Mouse (Mus musculus) gastrocnemius, postnatal 10 days (tissue): ENCODE results near the gene Efna1. TPM values are rescaled to one million over a fixed set of nuclear protein-coding genes. Genes with fewer than 3 reads are reported as not detected.

Experiments
- DNase-seq: peaks from one replicate; pipeline ENCODE4 v3.0.0; 2021; ENCODE audit warnings: mixed read lengths
- total RNA-seq, 2 experiments: library from RNA; stranded (reverse); gene quantifications; 2 replicates each; pipeline ENCODE4 v1.2.3; 2021

Efna1 gene
- total RNA-seq, 2 experiments from 2014 or later: 21.1 to 26.3 TPM

DNA sequence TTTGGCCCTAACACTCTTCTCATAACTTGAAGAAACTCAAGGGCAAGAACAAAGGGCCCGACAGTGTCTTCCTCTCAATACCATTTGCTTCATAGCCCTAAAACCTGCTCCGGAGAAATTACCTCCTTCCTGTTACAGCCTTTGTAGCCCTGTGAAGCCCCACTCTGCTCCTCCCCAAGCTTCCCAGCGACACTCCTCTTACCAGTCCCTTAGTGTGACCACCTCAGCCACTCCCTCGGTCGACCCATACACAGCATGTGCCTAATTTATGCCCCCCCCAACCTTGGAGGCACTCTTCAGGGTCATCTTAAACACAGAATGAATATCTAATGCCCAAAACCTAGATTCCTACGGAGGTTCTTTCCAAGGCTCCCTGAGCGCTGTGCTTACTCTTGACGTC, 2.3 kb downstream of the Efna1 start:
- no peak for DNase-seq

DNA sequence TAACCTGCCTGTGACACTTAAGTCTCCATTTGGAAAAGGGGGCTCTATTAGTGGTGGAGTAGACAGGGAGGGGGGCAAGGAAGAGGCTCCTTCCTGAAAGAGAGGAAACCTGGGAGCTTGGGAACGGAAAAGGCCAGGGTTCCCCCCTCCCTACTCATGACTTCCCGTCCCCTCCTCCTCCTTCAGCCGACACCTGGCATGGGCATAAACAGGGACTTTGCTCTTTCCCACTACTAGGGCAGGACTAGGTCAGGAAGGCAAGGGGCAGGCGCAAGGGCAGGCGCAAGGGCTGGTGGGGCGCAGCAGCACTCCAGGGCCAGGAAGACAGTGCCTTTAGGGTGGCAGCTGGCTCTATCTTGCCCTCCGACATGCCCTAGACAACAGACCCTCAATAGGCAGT, 2.8 kb downstream of the Efna1 start:
- DNase-seq: no peak

DNA sequence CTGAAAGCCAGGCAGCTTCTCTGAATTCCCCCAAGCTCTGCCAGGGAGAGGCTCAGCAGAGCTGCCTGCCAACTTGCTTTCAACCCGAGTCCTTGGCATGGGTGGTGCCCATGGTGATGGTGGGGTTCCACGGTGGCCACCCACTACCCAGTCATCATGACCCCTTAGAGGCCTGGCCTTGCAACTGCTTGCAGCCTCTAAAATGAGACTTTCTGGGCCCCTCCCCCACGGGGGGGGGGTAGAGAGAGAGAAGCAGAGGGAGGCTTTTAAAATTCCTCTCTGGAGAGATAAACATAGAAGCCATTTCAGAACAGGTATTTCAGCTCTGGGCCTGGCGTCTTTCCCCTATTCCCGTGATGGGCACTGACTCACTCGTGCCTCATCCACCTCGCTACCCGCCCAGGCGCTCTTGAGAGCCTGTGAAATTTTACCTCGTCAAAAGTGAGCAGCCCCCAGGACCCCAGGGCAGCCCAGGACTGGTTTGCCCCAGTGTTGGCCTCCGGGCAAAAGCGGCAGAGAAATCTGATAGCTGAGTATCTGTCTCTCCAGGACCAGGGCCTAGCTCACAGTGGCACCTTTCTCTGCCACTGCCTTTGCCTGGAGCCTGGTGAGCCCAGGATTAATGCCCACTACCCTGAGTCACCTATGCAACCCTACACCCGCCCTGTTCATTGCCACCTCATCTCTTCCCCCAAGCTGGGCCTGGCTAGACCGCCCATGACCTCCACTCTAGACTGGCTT, 3.5 kb downstream of the Efna1 start:
- DNase-seq: no peak

DNA sequence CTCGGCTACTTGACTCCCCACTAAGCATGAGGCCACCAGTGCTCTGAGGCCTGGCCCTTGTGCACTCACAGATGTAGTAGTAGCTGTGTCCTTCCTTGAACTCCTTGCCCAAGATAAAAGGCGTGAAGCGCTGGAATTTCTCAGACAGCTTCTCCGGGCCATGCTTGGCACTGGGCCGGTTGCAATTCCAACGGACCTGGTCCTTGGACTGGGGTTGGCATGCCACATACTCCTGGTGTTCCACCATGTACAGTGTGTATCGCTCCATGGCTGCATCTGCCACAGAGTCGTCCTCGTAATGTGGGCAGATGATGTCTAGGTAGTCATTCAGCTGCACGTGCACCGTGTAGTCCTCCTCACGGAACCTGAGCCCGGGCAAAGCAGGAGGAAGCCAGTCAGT, 4.9 kb downstream of the Efna1 start:
- DNase-seq: no peak

DNA sequence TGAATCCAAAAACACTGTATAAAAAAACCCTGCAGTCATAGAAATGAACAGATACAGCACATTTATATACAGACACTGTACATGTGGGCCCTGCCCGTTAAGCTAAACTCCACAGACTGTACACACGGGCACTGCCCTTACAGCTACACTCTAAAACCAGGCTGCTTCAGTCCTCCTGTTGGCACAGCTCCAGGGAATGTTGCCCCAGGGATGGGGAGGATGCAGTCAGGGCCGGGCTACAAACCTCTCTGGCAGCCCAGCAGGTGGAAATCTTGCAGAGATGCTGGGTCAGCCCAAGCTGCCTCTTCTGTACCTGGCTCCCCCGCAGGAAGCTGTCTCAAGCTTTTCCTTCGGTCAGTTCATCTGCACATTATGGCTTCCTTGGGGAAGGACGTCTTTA, 9.2 kb downstream of the Efna1 start:
- DNase-seq: peak; percentile 29

DNA sequence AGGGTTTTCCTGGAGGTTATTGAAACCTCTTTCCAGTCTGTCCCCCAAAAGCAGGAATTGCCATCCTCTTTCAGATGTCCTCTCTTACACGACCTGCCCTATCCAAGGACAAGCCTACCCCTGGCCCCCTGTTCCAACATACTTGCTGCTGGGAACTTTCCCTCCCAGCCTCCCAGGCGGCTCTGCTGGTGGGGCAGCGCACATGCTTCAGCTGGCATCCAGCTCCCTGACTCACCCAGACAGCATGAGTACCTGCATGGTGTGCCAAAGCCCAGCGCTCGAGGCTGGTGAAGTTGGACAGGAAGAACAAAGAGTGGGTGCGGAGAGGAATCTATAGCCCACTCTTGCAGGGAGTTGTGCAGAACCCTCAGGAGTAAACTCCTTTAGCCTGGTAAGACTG, 10.1 kb downstream of the Efna1 start:
- DNase-seq: peak; percentile 41

DNA sequence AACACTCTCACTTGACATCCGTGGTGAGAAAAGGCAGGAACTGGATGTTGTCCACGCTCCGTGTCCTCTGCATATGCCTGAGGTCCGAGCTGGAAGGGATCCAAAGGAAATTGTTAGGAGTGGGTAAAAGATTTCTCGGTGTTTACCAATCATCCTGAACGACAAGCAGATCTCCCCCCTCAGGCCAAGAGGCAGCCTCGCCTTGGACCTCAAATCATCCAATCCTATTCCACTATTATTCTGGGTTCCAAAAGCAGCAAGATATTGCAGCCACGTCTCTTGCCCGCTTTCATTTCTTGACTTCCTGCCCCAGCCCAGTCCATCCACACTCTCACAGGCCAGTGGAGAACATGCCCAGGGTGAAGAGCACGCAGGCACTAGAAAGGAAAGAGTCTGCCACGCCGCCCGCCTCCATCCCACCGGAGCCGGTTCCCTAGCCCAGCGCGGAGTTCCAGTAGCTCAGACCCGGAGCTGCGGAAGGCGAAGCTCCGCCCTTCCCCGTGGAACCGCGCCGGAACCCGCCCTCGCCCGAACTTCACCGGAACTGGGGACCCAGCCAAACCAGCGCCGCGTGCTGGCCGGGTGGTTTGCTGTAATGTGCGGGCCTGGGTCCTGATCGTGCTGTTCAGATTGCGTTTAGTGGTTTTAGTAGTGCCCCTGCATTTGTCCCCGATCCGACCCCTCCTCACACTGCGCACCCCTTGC, 10.7 kb downstream of the Efna1 start, which contains the start of gene Slc50a1:
Slc50a1 (minus strand) TSS at position 520 of the 705 bp plus-strand sequence.
- peak; percentile 94 for DNase-seq

DNA sequence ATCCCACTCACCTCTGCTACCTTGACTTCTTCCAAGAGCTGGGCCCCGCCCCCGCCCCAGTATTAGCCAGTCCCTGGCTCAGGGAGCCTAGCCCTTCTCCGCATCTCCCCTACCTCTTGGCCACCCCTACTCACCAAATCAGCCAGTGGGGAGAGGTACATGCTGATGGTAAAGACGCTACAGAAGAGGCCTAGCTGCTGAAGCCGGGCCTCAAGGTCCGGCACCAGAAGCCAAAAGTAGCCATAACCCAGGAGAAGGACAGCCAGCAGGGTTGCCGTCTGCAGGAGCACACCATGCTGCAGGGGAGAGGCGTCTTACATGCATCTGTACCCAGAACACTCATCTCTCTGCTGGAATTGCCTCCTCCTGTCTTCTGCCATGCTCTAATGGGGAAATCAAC, 12.0 kb downstream of the Efna1 start:
- no peak for DNase-seq

DNA sequence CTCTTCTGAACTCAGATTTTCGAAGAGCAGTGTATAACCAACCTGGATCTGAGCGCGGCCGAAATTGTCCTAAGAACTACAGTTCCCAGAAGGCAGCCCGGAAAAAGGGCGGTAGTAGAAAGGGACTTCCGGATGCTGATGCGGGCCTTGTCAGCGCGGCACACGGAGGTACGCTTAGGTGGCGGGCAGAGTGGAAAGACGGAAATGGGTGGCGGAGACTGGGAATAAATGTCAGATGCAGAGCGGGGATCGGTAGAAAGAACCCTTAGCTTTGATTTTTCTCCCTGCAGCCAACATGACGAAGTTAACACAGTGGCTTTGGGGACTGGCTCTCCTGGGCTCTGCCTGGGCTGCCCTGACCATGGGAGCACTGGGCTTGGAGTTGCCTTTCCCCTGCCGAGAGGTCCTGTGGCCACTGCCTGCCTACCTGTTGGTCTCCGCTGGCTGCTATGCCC, 14.5 kb downstream of the Efna1 start:
- peak; percentile 67 for DNase-seq

DNA sequence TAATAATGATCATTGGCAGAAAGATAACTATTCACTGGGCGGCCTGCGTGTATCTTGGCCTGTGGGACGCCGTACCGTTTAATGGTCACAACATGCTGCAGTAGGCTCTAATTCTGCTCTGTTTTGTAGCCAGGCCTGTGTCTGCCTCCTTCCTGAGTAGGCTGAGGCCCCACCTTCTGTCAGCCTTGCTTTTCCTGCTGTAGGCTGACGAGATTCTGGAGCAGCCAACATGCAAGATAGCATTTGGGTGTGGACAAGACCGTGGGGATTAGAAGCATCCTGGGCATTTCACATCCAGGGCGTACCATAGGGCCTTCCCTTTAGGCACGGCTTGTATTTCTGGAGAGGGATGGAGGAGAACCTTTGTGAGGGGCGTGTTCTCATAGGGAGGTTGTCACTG, 18.5 kb downstream of the Efna1 start:
- no peak for DNase-seq

DNA sequence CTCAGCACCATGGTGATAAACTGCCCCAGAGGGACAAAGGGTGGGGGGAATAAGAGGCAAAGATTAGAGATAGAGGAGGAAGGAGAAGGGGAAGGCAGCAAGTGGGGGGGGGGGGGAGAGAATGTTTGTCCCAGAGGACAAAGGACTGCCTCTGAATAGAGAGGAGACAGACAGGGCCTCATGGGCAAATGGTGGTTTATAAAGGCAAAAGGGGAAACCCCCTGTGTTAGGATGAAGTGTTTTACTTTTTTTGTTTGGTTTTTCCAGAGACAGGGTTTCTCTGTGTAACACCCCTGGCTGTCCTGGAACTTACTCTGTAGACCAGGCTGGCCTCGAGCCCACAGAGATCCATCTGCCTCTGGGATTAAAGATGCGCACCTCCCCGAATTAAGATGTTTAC, 20.7 kb downstream of the Efna1 start:
- DNase-seq: no peak

DNA sequence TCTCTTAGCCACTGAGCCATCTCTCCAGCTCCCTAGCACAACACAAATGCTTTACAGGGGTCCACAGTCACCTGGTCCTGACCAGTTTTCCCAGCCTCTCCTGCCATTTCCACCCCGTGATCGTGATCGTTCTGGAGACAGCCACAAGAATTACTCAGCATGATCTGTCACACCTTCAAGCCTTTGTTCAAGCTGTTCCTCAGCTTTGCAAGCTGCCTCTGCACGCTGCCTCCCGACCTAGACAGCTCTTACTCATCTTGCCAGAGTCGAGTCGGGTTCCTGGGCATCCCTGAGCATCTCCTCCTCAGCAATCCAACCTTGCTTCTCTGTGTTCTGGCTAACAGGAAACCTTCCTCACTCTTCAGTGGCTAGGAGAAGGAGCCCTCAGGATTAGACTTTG, 21.9 kb downstream of the Efna1 start, which contains the start of gene Dpm3:
Dpm3 (plus strand) TSS at position 283 of the 400 bp plus-strand sequence.
- no peak for DNase-seq

DNA sequence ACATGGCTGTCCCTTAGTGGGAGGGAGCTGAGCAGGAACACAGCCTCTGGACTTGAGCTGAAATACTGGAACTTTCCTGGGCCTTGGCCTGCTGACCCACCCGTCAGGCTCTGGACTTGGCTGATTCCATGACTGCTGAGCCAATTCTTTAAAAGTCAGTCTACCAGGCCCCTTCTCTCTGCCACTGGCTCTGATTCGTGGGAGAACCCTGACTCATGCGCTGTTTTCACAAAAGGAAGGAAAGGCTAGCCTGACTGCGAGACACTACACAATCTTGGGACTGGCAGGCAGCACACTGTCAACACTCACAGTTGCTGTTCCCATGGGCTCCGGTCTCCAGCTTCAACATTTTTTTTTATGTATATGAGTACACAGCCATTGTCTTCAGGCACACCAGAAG, 24.8 kb downstream of the Efna1 start:
- DNase-seq: no peak

DNA sequence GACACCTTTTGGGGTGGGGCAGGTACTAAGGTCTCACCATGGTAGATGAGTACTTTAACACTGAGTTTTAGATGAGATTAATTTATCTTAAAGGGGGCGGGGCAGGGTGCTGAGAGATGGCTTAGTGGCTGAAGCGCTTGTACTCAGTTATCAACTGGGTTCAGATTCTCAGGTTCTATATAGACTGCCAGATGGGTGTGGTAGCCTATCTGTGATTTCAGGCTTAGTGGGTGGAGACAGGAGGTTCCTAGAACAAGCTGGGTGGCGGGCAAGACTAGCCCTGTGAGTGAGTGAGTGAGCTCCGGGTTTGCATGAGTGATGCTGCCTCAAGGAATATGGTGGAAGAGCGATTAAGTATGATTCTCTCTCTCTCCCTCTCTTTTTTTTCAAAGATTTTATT, 25.9 kb downstream of the Efna1 start:
- no peak for DNase-seq

DNA sequence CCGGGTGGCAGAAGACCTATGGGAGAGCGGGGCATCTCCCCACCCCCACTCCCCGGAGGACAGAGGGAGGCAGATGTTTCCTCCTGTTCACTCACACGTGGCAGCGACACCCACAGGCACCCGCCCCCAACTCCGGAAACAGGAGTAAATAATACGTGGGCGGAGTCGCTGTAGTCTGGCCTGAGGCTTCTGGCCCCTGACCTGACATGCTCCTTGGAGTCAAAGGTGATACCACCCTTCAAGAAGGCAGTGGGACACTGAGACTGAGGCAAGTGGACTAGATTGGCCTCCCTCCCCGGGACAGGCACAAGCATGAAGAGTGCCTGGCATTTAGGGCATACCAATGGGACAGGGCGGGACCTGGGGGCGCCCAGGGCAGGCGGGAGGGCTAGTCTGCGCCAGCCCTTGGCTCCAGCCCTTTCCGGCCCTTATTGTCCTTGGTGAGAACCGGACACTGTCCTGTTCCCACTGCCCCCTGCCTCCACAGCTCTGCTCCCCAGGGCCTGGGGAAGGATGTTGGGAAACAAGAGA, 29.5 kb downstream of the Efna1 start:
- no peak for DNase-seq

DNA sequence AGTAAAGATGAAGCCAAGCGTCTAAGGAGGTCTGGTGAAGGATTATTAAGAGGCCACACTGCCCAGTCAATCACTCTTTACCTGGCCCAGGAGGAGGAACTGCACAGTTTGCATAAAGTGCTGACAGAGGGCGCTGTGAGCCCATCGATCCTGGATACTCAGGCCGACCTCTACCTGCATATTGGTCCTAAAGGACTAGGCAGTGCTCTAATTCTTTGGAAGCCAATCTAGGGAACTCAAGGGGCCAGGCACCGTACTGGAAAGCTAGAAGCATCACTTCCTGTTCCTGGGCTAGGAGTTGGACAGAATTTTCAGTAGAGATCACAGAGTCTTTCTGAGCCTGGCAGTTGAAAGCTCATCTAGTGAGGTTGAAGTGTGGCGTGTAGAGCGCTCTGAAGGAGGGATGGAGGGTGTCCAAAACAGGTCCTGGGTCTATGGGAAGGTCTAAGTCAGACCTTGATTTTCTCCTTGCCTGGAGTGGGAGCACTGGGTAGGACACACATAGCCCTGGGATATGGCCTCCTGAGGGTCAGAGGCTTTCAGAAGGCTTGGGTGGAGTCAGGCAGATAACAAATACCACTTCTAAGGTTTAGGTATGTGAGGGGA, 30.4 kb downstream of the Efna1 start:
- no peak for DNase-seq

DNA sequence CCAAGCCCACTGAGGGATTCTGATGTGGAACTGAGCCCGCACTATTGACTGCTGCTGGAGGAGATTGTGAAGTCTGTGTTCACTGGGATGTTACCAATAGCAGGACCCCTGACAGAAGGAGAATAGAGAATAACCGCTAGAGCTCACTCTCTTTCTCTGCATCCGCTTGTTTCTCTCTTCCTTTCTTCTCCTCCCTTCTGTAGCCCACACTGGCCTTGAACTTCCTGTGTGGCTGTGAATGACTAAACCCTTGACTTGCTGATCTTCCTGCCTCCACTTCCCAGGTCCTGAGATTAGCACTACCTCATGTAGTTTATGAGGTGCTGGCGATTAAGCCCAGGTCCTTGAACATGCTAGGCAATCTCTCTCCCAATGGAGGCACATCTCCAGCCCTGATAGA, 33.5 kb downstream of the Efna1 start:
- DNase-seq: no peak

DNA sequence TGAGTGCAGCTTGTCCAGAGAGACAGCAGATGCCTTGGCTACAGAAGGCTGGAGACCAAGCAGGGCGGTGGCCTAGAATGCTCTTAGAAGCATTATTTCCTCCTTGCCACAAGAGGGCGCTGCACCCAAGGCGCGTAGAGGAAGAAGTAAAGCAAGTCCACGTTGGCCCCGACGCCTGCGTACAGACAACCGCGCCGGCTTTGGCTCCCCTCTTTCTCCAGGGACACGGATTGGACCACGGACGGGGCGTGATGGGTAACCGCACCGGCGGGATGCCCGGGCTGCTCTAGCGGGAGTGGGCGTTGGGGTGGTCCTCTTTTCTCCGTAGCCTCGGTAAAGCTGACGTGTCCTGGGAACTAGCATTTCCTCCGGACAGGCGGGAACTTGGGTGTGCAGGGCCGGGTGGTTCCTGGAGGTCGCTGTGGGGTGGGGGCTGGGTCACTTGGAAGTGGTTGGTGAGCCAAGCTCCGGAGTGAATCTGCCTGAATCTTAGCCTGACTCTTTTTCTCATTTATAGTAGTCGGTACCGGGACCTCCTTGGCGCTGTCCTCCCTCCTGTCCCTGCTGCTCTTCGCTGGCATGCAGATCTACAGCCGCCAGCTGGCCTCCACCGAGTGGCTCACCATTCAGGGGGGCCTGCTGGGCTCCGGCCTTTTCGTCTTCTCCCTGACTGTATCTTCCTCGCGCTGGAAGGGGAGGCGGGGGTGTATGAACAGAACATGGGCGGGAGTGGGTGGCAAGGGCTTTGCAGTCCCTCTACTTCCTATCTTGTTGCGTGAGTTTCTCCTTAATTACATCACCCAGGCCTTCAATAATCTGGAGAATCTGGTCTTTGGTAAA, 34.5 kb downstream of the Efna1 start, which contains the start of gene Trim46:
Trim46 (minus strand) TSS at position 49 of the 840 bp plus-strand sequence.
- DNase-seq: peak; percentile 87

DNA sequence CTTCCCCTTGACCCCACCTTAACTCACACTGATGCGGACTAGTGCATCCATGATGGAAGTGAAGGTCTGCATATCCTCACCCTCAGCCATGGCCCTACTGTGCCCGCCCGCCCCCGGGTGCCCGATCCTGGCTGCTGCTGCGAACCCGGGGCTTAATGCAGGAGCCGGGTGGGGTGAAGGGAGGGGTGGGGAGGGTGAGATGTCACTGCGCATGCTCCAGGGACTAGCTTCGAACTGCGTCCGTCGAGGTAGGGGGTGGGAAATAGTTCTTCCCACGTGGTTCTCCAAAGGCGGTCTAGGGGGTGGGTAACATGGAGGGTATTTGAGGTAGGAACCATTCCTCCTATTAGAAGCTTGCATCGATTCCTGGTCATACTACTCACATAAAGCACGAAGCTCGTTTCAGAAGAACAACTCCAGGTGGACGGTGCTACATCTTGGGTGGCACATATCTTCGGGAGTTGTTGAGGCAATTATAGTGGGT, 35.2 kb downstream of the Efna1 start, which contains the start of gene Krtcap2:
Krtcap2 (plus strand) TSS at position 279 of the 484 bp plus-strand sequence.
- DNase-seq: no peak

DNA sequence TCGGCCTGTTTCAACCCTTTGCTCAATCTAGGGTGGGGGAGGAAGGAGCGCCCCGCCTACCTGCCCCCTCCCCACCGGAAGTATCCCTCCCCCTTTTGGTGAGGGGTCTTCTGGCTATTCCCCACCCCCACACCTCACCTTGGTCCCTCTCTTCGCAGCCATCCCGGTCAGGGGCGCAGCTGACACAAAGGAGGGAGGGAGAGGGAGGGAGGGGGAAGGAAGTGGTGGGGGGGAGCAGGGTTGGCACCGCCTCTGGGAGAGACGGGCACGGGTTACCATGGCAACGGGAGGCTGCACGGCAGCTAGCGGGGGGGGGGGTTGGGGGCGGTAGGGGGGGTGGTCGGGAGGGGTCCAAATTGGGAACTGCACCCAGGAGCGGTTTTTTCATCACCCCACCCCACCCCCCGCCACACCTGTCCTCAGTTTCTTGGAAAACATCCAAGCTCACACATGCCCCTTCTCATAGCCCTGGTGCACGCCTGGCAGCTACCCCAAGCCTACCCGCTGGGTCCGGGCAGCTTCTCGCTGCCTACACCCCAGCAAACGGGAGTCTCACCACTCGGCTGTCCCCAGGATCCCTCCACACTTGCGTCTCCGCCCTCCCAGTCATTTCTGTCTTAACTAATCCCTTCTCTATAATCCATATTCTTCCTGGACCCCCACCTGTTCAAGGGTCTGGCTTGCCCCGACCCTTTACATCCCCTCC, 35.8 kb downstream of the Efna1 start:
- no peak for DNase-seq
